Mouse (Mus musculus): ENCODE measurements at regions not wholly inside any gene's neighbourhood (a gene's known extent, or its start where the extent isn't known, plus 50 kb on each side); places are given as distances from the start of the nearest gene placed in this dataset.
A peak's percentile ranks its signal among the peaks of the same experiment; 100 is the strongest.

DNA sequence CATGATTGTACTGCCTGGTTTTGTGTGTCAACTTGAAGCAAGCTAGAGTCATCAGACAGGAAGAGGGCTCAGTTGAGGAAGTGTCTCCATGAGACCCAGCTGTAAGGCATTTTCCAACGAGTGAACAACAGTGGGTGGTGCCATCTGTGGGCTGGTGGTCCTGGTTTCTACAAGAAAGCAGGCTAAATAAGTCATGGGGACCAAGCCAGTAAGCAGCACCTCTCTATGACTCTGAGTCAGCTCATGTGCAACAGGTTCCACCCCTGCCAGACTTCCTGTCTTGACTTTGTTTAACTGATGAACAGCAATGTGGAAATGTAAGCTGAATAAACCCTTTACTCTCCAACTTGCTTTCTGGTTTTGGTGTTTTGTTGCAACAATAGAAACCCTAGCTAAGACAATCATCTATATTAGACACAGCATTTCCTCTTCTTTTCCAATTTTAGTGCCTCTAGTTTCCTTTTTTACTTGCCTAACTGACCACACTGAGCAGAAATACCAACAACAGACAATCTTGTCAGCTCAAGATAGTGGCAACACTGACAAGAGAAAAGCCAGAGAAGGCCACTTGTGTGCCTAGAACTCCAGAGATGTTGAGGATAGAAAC lies 231.5 kb upstream of the Ptger4 start:
- Histone ChIP-seq H3K4me3 (ENCODE audit: insufficient read depth, low read depth, low read length) (no peak overlapping the region), H3K4me1 (ENCODE audit: control insufficient read depth, insufficient read depth, insufficient read length, low read length) (no peaks in the 10 kb centered on the region), H3K27ac (replicated peaks; ENCODE audit: low read depth, low read length) (no peak overlapping the region)

- Histone ChIP-seq H3K4me1 (ENCODE audit: control insufficient read depth, insufficient read depth, insufficient read length, low read length) (no peaks in the 10 kb centered on the region), H3K27ac (replicated peaks; ENCODE audit: low read depth, low read length) (no peak overlapping the region), H3K4me3 (ENCODE audit: insufficient read depth, low read depth, low read length) (no peak overlapping the region)
Measured at GRCm38 (mm10) chr15:5493286-5493685, 249.3 kb upstream of the Ptger4 start.

GRCm38 (mm10) chr15:5495187-5495849 lies 251.3 kb upstream of the Ptger4 start:
- no peaks in the 10 kb centered on the region for H3K4me1 ChIP-seq (ENCODE audit: control insufficient read depth, insufficient read depth, insufficient read length, low read length)
- H3K27ac ChIP-seq (replicated peaks; ENCODE audit: low read depth, low read length): 0 out of 2 replicates have a peak overlapping the region, but pooled peaks have one; percentile 30
- no peak overlapping the region for H3K4me3 ChIP-seq (ENCODE audit: insufficient read depth, low read depth, low read length)

GRCm38 (mm10) chr15:5495954-5496353 lies 252.0 kb upstream of the Ptger4 start:
- H3K4me3 ChIP-seq (ENCODE audit: insufficient read depth, low read depth, low read length): no peak overlapping the region
- H3K27ac ChIP-seq (replicated peaks; ENCODE audit: low read depth, low read length): 0 out of 2 replicates have a peak overlapping the region, but pooled peaks have one; percentile 26
- no peaks in the 10 kb centered on the region for H3K4me1 ChIP-seq (ENCODE audit: control insufficient read depth, insufficient read depth, insufficient read length, low read length)

DNA sequence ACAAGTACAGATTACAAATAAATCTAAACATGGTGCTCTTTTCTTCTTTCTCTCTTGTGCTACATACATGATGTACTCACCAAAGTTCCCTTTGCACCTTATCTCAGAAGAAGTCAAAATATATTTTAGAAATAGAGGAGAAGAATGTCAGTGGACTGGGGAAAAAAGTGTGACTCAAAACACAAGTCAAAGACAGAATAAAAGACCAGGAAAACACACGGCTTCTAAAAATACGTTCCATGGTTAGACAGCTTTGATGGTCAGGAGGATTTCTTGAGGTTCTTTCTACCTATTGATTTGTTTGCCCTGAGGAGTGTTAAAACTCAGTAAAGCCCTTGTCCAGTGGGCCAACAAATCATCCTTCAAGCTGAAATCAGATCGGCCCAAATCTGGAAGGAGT lies 260.5 kb upstream of the Ptger4 start:
- H3K4me3 ChIP-seq (ENCODE audit: insufficient read depth, low read depth, low read length): no peak overlapping the region

DNA sequence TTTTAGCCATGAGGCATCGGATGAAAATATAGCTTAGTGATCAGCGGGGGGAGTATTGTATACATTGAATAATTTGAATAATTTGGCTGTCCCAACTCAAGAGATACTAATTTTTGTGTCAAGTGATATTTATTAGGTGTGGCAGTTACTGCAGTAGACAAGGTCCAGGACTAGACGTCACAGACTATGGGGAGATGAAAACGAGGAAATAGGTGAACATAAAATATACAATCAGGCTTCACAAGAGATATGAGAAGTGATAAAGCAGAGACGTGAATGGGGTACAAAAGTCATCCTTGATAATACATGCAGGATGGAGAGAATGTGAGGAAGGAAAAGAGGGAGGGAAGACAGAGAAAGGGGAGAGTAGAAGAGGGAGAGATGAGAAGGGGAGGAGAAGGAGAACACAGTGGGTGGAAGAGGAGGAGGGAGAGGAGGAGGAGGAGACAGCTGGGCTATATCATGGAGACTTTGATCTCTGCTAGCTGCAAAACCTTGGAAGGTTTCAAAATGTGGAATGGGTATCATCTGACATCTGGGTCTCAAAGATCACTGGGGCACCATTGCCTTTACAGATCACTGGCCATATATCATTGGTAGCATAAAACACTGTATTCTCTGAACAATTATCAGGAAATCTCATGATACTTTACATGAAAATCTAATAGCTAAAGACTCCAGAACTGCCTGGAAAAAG lies 263.0 kb upstream of the Ptger4 start:
- H3K4me3 ChIP-seq (ENCODE audit: insufficient read depth, low read depth, low read length): no peak overlapping the region
- no peaks in the 10 kb centered on the region for H3K4me1 ChIP-seq (ENCODE audit: control insufficient read depth, insufficient read depth, insufficient read length, low read length)
- no peak overlapping the region for H3K27ac ChIP-seq (replicated peaks; ENCODE audit: low read depth, low read length)

More for the DNA sequence above, 260.5 kb upstream of the Ptger4 start:
- Histone ChIP-seq H3K27ac (replicated peaks; ENCODE audit: low read depth, low read length) (no peak overlapping the region), H3K4me1 (ENCODE audit: control insufficient read depth, insufficient read depth, insufficient read length, low read length) (no peaks in the 10 kb centered on the region)

DNA sequence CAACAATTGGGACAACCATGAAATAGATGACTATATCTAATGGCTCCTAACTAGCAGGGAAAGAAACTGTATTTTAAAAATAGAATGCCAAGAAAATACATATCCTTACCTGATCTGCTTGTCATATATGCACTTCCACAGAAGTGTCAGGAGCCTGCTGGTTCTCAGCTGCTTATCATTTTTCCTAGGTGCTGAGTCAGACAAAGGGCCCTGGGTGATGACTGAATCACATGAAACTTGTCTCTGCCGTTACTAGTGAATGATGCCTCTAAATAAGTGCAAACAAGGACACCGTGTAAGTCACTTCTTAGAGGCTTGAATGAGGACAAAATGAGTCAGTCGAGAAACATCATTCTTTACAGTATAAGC lies 263.5 kb upstream of the Ptger4 start:
- Histone ChIP-seq H3K4me3 (ENCODE audit: insufficient read depth, low read depth, low read length) (no peak overlapping the region), H3K27ac (replicated peaks; ENCODE audit: low read depth, low read length) (no peak overlapping the region), H3K4me1 (ENCODE audit: control insufficient read depth, insufficient read depth, insufficient read length, low read length) (no peaks in the 10 kb centered on the region)

DNA sequence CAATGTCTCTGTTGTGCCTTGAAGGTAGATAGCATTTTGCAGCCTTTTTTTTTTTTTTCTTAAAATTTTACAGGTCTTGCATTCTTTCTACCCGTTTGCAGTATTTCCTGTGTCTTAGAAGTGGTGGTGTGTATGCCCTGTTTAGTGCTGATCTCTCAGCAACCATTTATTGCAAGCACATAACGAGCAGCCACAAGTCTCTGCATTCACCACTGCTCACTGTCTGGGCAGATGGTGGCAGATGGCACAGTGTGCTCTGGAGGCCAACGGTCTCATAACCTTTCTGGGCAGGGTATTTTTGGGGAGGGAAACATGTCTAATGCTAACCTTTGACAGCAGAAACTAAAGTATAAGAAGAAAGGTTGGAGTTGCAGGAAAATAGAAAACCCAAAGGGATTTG lies 266.1 kb upstream of the Ptger4 start:
- H3K4me1 ChIP-seq (ENCODE audit: control insufficient read depth, insufficient read depth, insufficient read length, low read length): no peaks in the 10 kb centered on the region; the same call in 1 of the 2 replicates
- no peak overlapping the region for H3K27ac ChIP-seq (replicated peaks; ENCODE audit: low read depth, low read length)
- H3K4me3 ChIP-seq (ENCODE audit: insufficient read depth, low read depth, low read length): no peak overlapping the region

- Histone ChIP-seq H3K27ac (replicated peaks; ENCODE audit: low read depth, low read length) (no peak overlapping the region), H3K4me3 (ENCODE audit: insufficient read depth, low read depth, low read length) (no peak overlapping the region), H3K4me1 (ENCODE audit: control insufficient read depth, insufficient read depth, insufficient read length, low read length) (no peaks in the 10 kb centered on the region; the same call in 1 of the 2 replicates)
Measured at GRCm38 (mm10) chr15:5511046-5511445, 267.1 kb upstream of the Ptger4 start.

DNA sequence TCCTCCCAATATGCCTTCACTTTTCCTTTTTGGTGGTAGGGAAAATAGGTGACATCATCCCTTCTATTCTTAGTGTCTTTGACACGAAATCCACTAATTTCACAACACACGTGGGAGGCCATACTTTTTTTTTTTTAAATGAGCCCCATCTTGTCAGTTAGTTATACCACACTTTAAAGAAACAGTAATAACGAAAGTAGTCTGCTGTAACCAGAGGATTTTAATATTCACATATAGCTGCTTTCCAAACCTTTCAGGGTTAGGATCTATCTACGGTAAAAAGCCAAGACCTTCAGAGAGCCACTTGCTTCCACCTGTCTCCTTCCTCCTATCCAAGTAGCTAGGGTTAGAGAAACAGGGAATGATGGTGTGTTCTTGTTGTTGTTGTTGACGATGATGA lies 268.6 kb upstream of the Ptger4 start:
- Histone ChIP-seq H3K27ac (replicated peaks; ENCODE audit: low read depth, low read length) (no peak overlapping the region), H3K4me1 (ENCODE audit: control insufficient read depth, insufficient read depth, insufficient read length, low read length) (no peaks in the 10 kb centered on the region; the same call in 1 of the 2 replicates), H3K4me3 (ENCODE audit: insufficient read depth, low read depth, low read length) (no peak overlapping the region)

DNA sequence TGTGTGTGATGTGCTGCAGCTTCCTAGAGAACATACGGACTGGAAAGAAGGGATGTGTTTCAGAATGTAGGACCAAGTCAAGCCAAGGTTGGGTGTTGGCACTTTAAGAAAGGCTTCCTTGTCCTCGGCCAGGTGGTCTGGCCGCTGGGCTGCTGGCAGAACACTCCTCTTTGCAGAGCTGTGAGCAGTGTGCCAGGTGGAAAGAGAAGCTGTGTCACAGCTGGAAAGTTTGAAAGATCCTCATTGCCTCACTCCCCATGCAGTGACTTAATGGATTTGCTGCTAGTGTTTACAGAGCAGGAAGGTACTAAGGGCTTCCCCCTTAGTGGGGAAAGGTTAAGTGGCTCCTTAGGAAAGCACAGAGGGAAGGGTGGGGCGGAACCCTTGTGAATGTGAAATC lies 269.2 kb upstream of the Ptger4 start:
- H3K27ac ChIP-seq (replicated peaks; ENCODE audit: low read depth, low read length): no peak overlapping the region
- no peaks in the 10 kb centered on the region; the same call in 1 of the 2 replicates for H3K4me1 ChIP-seq (ENCODE audit: control insufficient read depth, insufficient read depth, insufficient read length, low read length)
- H3K4me3 ChIP-seq (ENCODE audit: insufficient read depth, low read depth, low read length): no peak overlapping the region

- Histone ChIP-seq H3K4me3 (ENCODE audit: insufficient read depth, low read depth, low read length) (no peak overlapping the region), H3K27ac (replicated peaks; ENCODE audit: low read depth, low read length) (no peak overlapping the region), H3K4me1 (ENCODE audit: control insufficient read depth, insufficient read depth, insufficient read length, low read length) (no peaks in the 10 kb centered on the region; the same call in 1 of the 2 replicates)
Measured at GRCm38 (mm10) chr15:5514217-5514616, 270.2 kb upstream of the Ptger4 start.

DNA sequence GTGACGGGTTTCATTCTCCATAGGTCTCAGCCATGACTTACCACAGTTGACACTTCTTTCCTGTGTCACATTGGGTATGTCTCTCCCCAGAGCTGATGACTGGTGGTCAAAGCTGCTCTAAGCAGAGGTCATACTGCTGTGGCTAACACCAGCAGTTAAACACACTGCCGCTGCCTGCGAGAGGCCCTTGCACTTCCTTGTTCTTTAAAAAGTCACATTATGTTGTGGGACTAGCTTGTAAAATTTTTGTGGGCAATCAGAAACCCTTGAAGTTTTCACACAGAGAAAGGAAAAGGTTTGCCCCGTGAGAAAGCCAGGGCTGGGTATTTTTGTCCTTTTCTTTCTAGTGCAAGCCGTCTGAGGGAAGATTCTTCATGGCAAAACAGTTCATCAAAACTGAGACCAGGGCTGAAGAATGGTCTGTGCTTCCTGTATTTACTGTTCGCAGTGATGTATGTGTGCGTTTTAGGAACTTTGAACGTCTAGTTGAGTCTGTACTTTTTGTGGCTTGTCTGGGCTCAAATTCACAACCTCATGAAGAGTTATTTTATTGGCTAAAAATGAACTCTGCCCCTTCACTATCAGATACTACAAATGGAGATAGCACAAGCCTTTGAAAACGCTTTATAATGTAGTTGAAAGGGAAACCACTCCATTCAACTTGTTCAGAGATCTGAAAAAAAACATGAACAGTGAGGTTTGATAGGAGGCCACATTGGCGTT lies 273.4 kb upstream of the Ptger4 start:
- no peak overlapping the region for H3K4me3 ChIP-seq (ENCODE audit: insufficient read depth, low read depth, low read length)
- peak overlapping the region; percentile 43; the same call in 1 of the 2 replicates for H3K27ac ChIP-seq (replicated peaks; ENCODE audit: low read depth, low read length)
- H3K4me1 ChIP-seq (ENCODE audit: control insufficient read depth, insufficient read depth, insufficient read length, low read length): no peaks in the 10 kb centered on the region; the same call in 1 of the 2 replicates

- Histone ChIP-seq H3K4me1 (ENCODE audit: control insufficient read depth, insufficient read depth, insufficient read length, low read length) (no peaks in the 10 kb centered on the region), H3K4me3 (ENCODE audit: insufficient read depth, low read depth, low read length) (no peak overlapping the region), H3K27ac (replicated peaks; ENCODE audit: low read depth, low read length) (no peak overlapping the region)
Measured at GRCm38 (mm10) chr15:5519552-5519951, 275.6 kb upstream of the Ptger4 start.

DNA sequence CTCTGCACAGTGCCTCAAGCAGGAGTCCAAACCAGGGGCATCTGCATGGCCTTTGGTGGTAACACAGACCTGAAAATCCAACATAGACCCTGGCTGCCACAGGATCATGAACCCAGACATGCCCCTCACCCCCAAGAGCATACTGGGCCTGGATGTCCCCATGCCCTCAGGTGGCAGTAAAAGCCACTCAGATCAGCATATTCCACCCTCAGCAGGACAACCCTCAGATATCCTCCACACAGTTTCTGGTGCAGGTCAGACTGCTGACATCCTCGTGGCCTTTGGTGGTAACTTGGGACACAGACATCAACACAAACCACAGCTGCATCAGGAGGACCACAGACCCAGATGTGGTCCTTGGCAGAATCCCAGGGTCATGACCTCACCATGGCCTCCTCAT lies 276.0 kb upstream of the Ptger4 start:
- no peaks in the 10 kb centered on the region for H3K4me1 ChIP-seq (ENCODE audit: control insufficient read depth, insufficient read depth, insufficient read length, low read length)
- H3K4me3 ChIP-seq (ENCODE audit: insufficient read depth, low read depth, low read length): no peak overlapping the region
- no peak overlapping the region for H3K27ac ChIP-seq (replicated peaks; ENCODE audit: low read depth, low read length)

Measured in brown adipose tissue, adult 24 weeks (tissue).